Mouse (Mus musculus) spleen, adult 2 months (tissue): Measurements from ENCODE around the gene Zdhhc19. TPM values are rescaled to one million over a fixed set of nuclear protein-coding genes. Genes with fewer than 3 reads are reported as not detected.
"Not testable (repeated sequence)": the region's sequence is repeated elsewhere in the genome, so short reads cannot be mapped to it uniquely, and the experiment has no call there.

Experiments used
- DNase-seq, 2 experiments: peaks; one replicate each; pipeline versions ENCODE4 v3.0.0 to v3.0.0-alpha.2; 2012 to 2021; ENCODE audit warnings: low spot score in 2 of 2, low read depth in 1 of 2
- H3K27ac ChIP-seq: fragments of 200-500 bp; 2 replicates; pipeline ENCODE4 v1.5.1; 2012; ENCODE audit warnings: low read length, inconsistent platforms; ENCODE audit not compliant: insufficient read depth
- H3K27me3 ChIP-seq: fragments of 200-500 bp; 2 replicates; pipeline ENCODE4 v1.6.1; 2012; ENCODE audit warnings: mild to moderate bottlenecking, moderate library complexity, low read length, inconsistent platforms; ENCODE audit not compliant: control insufficient read depth, insufficient read depth
- H3K36me3 ChIP-seq: fragments of 200-500 bp; 2 replicates; pipeline ENCODE4 v1.6.1; 2012; ENCODE audit warnings: mild to moderate bottlenecking, low read length, inconsistent platforms; ENCODE audit not compliant: control insufficient read depth, insufficient read depth
- H3K4me1 ChIP-seq: fragments of 200-500 bp; 2 replicates; pipeline ENCODE4 v1.6.1; 2011; ENCODE audit warnings: inconsistent platforms; ENCODE audit not compliant: control insufficient read depth, insufficient read depth, insufficient read length
- H3K4me3 ChIP-seq: fragments of 200-500 bp; 2 replicates; pipeline ENCODE4 v1.5.1; 2011; ENCODE audit warnings: mild to moderate bottlenecking, inconsistent platforms; ENCODE audit not compliant: insufficient read depth, insufficient read length; ENCODE audit errors: extremely low read depth
- CTCF ChIP-seq: fragments of 200-500 bp; IDR thresholded peaks from 2 replicates; pipeline ENCODE4 v1.5.1; 2011; ENCODE audit warnings: mild to moderate bottlenecking, inconsistent platforms; ENCODE audit not compliant: insufficient read depth, insufficient read length, insufficient replicate concordance; ENCODE audit errors: extremely low read depth
- POLR2A ChIP-seq: fragments of 200-500 bp; IDR thresholded peaks from 2 replicates; pipeline ENCODE4 v1.6.1; 2011; ENCODE audit warnings: low read depth, low read length, inconsistent platforms
- WGBS: fragments of 180-500 bp; shearing (Covaris S2); methylation state at CpG from one replicate; pipeline ENCODE4 v1.1.7; 2018; 5-methylcytosine and 5-hydroxymethylcytosine counted together
- polyA plus RNA-seq: library from polyadenylated mRNA; depleted of rRNA; stranded (reverse); fragments of >200 nt; gene quantifications from 2 replicates; pipeline ENCODE4 v1.2.3, GENCODE M21; 2012

Zdhhc19 gene
- polyA plus RNA-seq, 1 experiment = not detected

DNA sequence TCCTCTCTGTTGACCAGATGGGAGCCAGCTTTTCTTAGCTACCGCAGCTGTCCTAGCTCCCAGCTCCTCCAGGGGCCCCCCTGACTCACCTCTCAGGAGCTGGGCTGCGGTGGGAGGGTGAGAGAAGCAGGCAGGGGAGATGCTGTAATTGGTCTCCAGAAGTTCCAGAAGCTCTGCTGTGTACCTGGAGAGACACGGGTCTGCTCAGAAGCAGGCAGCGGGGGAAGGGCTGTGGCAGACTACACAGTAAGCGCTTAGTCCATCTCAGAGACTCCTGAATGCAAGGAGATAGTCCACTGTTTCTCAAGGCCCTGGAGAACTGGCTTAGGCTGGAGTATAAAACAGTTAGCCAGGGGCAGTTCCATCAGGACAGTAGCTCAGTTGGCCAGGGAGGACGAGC, 10.0 kb upstream of the Zdhhc19 start:
- H3K27me3 ChIP-seq = no peaks in the 10 kb centered on the region
- no peak for DNase-seq
- 89% methylated on average over 6 of the region's 6 CpGs for WGBS
- H3K4me1 ChIP-seq = no peaks in the 10 kb centered on the region
- no peaks in the 10 kb centered on the region for H3K36me3 ChIP-seq
- H3K27ac ChIP-seq = no peak overlapping the region
- H3K4me3 ChIP-seq = no peak overlapping the region
- TF ChIP-seq CTCF = no peak
- no peak for TF ChIP-seq POLR2A

- H3K36me3 ChIP-seq = no peaks in the 10 kb centered on the region
- H3K4me1 ChIP-seq = no peaks in the 10 kb centered on the region
- no peak for DNase-seq
- no peak within 1 kb of the TSS for H3K4me3 ChIP-seq
- TF ChIP-seq POLR2A = no peak
- 77% methylated on average over 15 of the region's 15 CpGs for WGBS
- H3K27me3 ChIP-seq = no peaks in the 10 kb centered on the region
- no peak within 1 kb of the TSS for H3K27ac ChIP-seq
Observed at GRCm38 (mm10) chr16:32487234-32488111, 8.6 kb upstream of the Zdhhc19 start, which contains the start of gene Slc51a. TSS of gene Slc51a (minus strand) at chr16:32487879.

GRCm38 (mm10) chr16:32488939-32489338, 7.1 kb upstream of the Zdhhc19 start:
- H3K4me3 ChIP-seq = no peak overlapping the region
- no peaks in the 10 kb centered on the region for H3K27me3 ChIP-seq
- 95% methylated on average over 3 of the region's 3 CpGs for WGBS
- H3K27ac ChIP-seq = no peak overlapping the region
- no peaks in the 10 kb centered on the region for H3K36me3 ChIP-seq
- TF ChIP-seq CTCF = no peak
- TF ChIP-seq POLR2A = no peak
- H3K4me1 ChIP-seq = no peaks in the 10 kb centered on the region
- no peak for DNase-seq

GRCm38 (mm10) chr16:32494371-32494770, 1.7 kb upstream of the Zdhhc19 start:
- H3K36me3 ChIP-seq, H3K27ac ChIP-seq, H3K27me3 ChIP-seq, H3K4me3 ChIP-seq, H3K4me1 ChIP-seq, DNase-seq: not testable (repeated sequence)
- 77% methylated on average over 6 of the region's 6 CpGs for WGBS

GRCm38 (mm10) chr16:32498996-32499395, 2.9 kb downstream of the Zdhhc19 start:
- Histone ChIP-seq H3K27me3 (no peaks in the 10 kb centered on the region), H3K4me1 (no peaks in the 10 kb centered on the region), H3K27ac (no peak overlapping the region), H3K36me3 (no peaks in the 10 kb centered on the region), H3K4me3 (no peak overlapping the region)
- WGBS = 84% methylated on average over 13 of the region's 13 CpGs
- TF ChIP-seq CTCF = no peak
- DNase-seq = no peak

- Histone ChIP-seq H3K27me3 (no peaks in the 10 kb centered on the region), H3K4me1 (no peaks in the 10 kb centered on the region), H3K27ac (no peak overlapping the region), H3K4me3 (no peak overlapping the region), H3K36me3 (no peaks in the 10 kb centered on the region)
- DNase-seq = peak in 1 of 2 experiments; percentile 74
- TF ChIP-seq CTCF = peak; percentile 98
- TF ChIP-seq POLR2A = no peak
- WGBS = 19% methylated on average over 22 of the region's 22 CpGs
Observed at GRCm38 (mm10) chr16:32499430-32500037, 3.5 kb downstream of the Zdhhc19 start.

GRCm38 (mm10) chr16:32501459-32501858, 5.4 kb downstream of the Zdhhc19 start:
- Histone ChIP-seq H3K4me3 (no peak overlapping the region), H3K36me3 (no peaks in the 10 kb centered on the region), H3K27ac (no peak overlapping the region), H3K4me1 (no peaks in the 10 kb centered on the region), H3K27me3 (no peaks in the 10 kb centered on the region)
- WGBS = 72% methylated on average over 7 of the region's 7 CpGs
- no peak for DNase-seq
- TF ChIP-seq CTCF = no peak
